Mouse (Mus musculus) testis, postnatal 10 days (tissue): ENCODE results near the gene Dnase1l2.

Experiments used
- DNase-seq: peaks from one replicate; pipeline ENCODE4 v3.0.0; 2021; ENCODE audit warnings: low spot score

Gene Dnase1l2

GRCm38 (mm10) chr17:24442632-24443155 lies at the start of gene Dnase1l2:
TSS of gene Dnase1l2 (minus strand) at chr17:24443105.
- DNase-seq, result no peak

- DNase-seq, result no peak
These were observed 47.5 kb upstream of the Dnase1l2 start for GRCm38 (mm10) chr17:24490399-24490798.

GRCm38 (mm10) chr17:24489265-24490030 lies 46.5 kb upstream of the Dnase1l2 start:
- no peak for DNase-seq

GRCm38 (mm10) chr17:24488662-24489264 lies 45.9 kb upstream of the Dnase1l2 start:
- peak; percentile 78 for DNase-seq

- peak; percentile 75 for DNase-seq
These were observed 45.3 kb upstream of the Dnase1l2 start, which contains the start of gene Caskin1 for GRCm38 (mm10) chr17:24488186-24488661. TSS of gene Caskin1 (plus strand) at chr17:24488601.

GRCm38 (mm10) chr17:24485090-24485860 lies 42.4 kb upstream of the Dnase1l2 start:
- DNase-seq, result no peak

GRCm38 (mm10) chr17:24483495-24483894 lies 40.6 kb upstream of the Dnase1l2 start:
- no peak for DNase-seq

GRCm38 (mm10) chr17:24481027-24481815 lies 38.3 kb upstream of the Dnase1l2 start:
- DNase-seq, result no peak

- DNase-seq, result no peak
These were observed 37.4 kb upstream of the Dnase1l2 start for GRCm38 (mm10) chr17:24480201-24480826.

- DNase-seq, result no peak
These were observed 36.5 kb upstream of the Dnase1l2 start for GRCm38 (mm10) chr17:24479431-24479830.

GRCm38 (mm10) chr17:24478663-24479380 lies 35.9 kb upstream of the Dnase1l2 start, which contains the start of gene Mlst8:
TSS of gene Mlst8 (minus strand) at chr17:24479078.
- DNase-seq, result peak; percentile 99

- no peak for DNase-seq
These were observed 35.2 kb upstream of the Dnase1l2 start for GRCm38 (mm10) chr17:24477985-24478600.

GRCm38 (mm10) chr17:24477053-24477984 lies 34.4 kb upstream of the Dnase1l2 start:
- DNase-seq, result no peak

- no peak for DNase-seq
These were observed 33.3 kb upstream of the Dnase1l2 start for GRCm38 (mm10) chr17:24476022-24476776.

GRCm38 (mm10) chr17:24475586-24475985 lies 32.7 kb upstream of the Dnase1l2 start:
- no peak for DNase-seq

- no peak for DNase-seq
These were observed 31.7 kb upstream of the Dnase1l2 start for GRCm38 (mm10) chr17:24474557-24474956.

- DNase-seq, result no peak
These were observed 30.8 kb upstream of the Dnase1l2 start, which contains the start of gene Bricd5 for GRCm38 (mm10) chr17:24473612-24474275. TSS of gene Bricd5 (plus strand) at chr17:24473884.
